Mouse (Mus musculus): ENCODE results near the gene Atg101.

Atg101 gene

DNA sequence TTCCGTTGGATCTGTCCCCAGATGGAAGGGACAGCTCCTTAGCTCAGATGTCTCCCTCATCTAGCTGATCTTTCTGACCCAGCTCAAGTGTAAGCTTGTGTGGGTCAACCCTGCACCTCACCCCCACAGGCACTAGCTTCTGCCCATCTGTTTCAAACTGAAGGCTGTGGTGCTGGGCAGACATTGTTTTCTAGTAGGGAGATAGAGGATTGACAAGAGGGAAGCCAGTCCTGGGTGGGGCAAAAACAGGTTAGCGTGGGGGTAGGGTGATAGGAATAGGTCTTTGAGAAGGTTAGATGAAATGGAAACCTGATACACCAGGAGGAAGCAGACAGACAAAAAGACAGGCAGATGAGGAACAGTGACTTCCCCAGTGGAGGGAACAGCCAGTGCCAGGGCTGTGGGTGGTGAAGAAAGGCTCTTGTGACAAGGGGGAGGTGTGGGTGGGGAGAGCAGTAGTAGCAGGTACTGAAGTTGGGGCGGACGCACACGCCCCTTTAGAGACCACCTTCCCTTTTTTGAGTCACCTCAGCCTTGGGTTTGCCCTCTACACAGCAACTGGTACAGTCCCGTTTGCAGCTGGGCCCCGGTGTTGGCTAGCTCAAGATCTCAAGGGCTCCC lies 28.1 kb upstream of the Atg101 start:
- no peak for DNase-seq

DNA sequence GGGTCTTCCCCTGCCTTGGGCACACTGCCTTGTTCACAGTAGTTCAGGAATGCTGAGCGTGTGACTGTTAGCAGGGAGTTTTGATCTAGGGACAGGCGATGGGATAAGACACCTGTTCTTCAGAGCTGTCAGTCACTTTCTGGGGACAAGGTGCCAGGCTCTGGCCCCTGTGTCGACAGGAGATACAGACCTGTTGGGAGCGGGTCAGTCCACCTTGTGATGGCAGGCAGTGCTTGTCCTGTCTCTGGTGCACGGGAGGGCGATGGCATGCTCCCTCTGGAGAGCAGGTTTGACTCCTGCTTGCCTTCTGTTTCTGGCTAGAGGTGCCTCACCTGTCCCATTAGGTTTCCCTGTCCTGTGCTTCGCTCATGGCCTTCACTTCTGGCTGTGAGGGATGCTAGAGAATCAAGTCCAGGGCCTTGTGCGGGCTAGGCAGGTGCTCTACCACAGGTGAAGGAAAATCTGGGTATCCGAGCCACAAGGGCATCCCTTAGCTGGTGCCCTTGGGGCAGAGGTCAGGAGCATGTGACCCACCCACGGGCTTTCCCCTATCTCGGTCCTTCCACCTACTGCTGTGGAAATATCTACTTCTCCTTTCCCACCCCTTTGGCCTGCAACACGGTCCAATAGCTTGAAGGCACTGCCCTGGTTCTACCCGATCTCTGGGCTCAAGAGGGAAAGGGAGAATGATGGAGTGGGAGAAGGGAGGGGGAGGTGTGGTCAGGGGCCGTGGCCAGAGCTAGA lies 27.4 kb upstream of the Atg101 start:
- no peak for DNase-seq

DNA sequence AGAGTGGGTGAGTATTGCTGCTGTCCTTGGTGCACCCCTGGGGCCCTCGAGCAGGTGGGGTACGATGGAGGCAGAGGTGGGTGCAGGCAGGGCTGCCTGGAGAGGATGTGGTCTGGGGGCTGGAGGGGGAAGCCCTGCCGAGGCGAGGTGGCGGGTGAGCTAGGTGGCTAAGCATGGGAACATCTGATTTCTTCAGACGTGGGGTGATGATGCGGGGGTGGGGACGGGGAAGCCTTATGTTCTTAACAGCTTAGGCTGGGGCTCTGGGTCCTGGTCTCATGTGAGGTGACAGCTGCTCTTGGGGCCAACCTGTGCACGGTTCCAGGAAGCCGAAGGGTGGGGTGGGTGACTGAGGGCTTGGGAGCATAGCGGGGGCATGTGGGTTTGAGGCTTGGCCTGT lies 25.7 kb upstream of the Atg101 start:
- no peak for DNase-seq

DNA sequence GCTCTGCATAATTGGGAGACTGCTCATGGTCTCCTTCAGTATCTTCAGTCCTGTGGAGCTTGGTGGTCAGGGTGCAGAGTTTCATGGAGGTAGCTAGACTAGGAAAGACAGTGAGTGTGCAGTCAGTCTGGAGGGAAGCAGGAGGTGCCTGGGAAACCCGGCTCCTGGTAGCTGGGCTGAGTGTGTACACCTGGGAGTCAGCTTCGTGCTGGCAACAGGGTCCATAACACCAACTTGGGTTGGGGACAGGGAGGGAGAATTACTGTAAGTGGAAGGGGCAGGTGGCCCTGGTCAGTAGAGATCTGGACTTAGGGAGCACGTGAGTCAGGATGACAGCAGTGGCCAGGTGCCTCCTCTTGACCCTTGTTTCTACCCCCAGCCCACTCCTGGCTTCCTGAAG lies 24.1 kb upstream of the Atg101 start:
- DNase-seq, result no peak

DNA sequence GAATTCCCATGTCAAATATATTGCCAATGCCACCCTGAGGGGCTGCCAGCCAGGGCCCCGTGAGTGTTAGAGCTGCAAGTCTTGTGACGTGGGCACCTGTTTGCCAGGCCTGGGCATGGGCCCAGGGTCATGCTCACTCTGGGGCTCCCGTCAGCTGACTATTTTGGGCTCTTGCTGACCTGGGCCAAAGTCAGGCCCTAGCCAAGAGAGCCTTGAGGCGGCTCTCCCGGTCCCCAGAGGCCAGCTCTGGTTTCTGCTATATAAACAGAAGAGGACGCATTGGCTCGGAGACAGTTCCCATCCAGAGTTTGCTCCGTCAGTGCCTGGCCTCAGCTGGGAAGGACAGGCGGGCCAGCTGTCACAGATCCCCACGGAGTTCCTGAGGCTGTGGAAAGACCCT lies 23.7 kb upstream of the Atg101 start:
- DNase-seq, result peak; percentile 65

DNA sequence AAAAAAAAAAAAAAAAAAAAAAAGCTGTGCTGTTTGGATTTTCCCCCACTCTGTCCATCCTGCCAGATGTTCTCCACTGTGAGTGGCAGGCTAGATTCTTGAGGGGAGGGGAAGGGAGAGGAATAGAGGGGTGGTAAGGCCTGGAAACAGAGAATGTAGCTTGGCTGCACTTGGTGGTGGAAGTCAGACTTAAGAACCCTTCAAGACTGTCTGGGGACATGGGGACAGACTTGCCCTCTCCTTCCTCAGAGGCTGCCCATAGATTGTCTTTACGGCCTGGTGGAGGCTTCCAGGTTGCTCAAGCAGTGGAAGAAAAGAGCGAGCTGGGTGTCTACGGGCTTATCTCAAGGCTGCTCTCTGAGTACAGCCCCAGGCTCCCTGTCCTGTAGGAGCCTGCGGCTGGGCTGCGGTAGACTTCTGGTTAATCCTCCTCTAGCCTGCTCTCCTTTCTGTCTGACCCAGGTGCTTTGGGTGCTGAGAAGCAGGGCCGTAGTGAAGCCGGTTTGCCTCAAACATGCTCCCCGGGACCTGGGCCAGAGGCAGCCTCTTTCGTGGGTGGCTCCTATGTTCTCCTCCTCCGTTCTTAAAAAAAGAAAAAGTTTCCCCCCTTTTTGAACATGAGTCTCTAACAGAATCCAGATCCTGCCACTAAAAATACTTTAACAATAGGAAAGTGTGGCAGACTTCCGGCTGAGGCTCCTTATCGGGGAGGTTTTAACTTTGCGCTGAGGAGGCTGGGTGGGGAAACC lies 23.0 kb upstream of the Atg101 start:
- no peak for DNase-seq

DNA sequence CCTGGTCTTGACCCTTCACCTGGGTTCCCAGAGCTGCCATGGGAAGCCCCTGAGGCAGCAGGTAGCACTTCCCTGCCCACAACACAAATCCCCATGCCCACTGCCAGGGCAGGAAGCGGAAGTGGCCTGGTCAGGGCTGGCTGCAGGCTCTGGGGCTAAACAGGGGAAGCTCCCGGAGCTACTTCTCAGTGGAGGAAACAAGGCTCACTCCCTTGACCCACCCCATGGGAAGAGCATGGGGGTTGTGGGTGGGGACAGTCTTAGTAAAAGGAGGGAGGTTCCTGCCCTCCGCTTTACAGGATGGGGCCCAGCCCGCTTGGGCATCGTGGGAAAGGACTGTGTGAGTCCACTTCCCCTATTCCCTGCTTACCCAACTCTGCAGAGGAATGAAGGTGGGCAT lies 21.6 kb upstream of the Atg101 start:
- DNase-seq, result peak; percentile 50

DNA sequence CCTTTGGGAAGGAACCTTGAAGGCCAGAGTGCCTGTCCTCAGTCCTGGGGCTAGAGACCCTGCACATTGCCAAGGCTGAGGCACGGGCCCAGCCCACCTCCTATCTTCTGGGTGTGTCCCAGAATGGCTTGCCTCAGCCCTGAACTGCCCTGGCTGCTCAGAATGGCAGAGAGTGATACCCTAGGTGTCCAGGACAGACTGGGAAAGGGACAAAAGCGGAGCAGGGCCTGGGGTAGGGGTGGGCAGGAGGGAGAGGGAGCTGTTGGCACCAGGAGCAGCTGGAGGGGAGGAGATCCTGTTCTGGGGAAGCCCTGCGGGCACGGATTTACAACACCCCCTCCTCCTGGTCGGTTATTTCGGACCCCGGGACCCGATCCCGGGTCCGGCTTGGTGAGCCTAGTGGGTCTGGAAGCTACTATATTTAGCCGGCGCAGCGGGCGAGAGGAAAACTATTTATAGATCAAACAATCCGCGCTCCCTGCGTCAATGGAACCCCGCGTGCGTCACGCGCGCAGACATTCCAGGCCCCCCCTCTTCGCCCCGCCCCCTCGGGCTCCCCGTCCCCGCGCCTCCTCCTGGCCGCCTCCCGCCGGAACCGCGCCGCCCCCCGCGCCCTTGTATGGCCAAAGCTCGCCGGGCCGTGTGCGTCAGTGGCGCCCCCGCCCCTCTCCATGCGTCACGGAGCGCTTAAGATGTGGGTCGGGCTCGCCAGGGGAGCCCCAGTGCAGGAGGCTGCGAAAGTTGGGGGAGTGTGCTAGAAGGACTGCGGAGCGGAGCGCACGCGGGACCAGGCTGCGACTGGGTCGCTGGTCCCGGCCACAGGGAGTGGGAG lies 17.7 kb upstream of the Atg101 start:
- peak; percentile 98 for DNase-seq

DNA sequence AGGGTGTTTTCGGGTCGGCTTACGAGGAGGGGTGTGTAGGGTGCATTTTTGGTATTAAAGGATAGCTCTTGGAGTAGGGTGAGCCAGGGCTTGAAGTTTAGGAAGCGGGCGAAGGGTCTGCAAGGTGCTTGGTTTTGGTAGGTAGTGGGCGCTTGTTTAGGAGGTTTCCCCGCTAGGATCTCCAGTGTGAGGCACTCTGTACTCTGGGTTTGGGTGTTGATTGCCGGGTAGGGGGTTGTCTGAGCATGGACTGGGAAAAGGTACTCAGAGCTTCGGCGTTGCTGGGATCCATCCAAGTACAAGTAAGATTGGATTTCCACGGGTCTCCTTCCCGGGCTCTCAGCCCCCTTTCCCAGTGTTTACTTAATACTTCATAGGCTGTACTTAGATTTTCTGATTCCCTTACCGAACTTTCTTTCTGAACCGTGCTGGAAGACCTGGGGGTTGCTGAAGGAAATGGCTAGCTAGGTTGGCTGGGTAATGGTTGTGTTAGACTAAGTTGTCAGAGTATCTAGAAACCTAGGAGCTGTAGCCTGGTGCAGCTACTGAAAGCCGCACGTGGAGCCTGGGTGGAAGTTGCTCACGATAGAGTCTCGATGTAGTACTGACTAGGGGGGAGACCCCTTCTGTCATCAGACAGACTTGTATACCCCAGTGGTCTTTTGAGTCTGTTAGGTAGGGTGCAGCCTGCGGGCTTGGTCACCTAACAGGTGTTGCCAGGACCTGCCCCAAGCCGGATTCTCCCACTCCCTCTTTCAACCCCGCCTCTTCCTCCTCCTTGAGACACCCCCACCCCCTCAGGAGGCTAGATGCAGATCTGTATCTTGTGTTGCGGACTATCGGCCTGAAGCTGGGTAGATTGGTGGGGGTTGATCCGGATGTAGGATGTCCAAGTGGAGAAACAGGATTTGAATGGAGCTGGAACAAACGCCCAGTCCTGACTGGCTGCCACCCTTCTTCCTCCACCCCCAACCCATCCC lies 16.7 kb upstream of the Atg101 start:
- peak; percentile 46 for DNase-seq

DNA sequence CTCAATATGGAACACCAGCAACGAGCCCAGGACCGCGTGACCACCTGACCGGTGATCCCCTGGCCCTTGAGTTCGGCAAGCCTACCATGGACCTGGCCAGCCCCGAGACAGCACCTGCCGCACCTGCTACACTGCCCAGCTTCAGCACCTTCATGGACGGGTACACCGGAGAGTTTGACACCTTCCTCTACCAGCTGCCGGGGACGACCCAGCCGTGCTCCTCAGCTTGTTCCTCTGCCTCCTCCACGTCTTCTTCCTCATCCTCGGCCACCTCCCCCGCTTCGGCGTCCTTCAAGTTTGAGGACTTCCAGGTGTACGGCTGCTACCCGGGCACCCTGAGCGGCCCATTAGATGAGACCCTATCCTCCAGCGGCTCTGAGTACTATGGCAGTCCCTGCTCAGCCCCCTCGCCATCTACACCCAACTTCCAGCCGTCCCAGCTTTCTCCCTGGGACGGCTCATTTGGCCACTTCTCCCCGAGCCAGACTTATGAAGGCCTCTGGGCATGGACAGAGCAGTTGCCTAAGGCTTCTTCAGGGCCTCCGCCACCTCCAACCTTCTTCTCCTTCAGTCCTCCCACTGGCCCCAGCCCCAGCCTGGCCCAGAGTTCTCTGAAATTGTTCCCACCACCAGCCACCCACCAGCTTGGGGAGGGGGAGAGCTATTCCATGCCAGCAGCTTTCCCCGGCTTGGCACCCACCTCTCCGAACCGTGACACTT lies 13.8 kb upstream of the Atg101 start:
- no peak for DNase-seq

DNA sequence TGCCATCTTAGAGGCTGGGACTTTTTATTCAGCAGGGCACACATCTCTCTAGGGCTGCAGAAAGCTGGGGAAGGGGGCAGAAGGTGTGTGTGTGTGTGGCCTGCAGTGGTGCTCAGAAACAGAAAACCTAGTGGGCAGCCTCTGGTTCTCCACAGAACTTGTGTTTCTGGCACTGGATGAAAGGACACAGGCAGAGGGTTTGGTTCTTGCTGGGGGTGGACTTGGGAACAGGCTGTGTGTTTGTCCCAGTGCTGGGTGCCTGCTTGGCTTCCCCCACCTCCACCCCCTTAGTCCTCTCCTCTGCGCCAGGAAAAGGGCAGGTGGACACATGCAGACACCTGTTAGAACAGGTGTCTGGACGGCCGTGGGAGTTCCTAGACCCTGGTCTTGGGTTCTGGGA lies 13.0 kb upstream of the Atg101 start:
- no peak for DNase-seq

DNA sequence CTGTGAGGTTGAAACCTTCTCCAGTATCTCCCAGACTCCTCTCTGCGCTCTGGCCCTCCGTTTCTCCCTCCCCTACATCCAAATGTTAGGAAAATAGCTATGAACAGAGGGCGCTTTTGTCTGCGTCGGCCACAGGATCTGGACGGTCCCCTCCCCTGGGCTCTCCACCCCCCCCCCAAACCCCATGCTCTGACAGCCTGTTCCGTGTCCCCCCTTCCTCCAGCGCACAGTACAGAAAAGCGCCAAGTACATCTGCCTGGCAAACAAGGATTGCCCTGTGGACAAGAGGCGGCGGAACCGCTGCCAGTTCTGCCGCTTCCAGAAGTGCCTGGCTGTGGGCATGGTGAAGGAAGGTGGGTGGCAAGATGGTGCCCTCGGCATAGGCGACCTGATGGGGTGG lies 12.6 kb upstream of the Atg101 start:
- no peak for DNase-seq

DNA sequence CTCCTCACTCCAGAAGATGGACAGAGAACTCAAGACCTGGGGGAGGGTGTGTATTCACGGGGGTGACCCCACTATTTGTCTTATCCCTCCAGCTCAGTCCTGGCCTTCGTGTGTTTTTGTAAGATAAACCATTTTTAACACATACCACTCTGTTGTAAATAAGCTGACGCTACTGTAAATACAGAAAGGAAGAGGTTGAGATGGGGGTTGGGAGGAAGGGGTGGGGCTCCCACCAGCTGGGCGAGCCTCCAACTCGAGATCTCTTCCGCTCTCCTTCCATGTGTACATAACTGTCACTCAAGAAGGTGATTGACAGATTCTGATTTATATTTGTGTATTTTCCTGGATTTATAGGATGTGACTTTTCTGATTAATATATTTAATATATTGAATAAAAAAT lies 9.7 kb upstream of the Atg101 start:
- DNase-seq, result no peak

DNA sequence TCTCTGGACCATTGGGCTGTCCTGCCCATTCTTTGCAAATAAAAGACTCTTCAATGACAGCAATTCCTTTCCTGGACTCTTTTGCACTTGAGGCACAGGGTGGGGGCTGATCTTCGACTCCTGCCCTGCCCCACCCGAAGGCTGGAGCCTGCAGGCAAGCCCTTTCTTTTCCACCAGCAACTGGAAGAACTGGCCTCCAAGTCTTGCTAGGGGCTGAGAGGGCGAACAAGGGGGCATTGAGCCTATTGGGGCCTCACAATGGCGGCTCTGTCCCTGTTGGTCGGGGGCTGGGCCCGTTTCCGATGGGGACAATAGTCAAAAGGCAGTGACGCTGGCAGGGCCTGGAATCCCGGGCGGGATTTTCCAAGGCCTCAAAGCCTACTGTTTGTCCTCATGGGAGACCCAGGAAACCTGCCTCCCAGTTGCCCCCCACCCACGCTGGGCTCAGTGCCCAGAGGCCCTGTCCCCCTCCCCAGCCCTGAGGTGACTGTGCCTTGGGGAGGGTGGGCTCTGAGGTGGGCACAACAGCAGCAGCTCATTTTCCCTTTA lies 6.6 kb upstream of the Atg101 start:
- no peak for DNase-seq

DNA sequence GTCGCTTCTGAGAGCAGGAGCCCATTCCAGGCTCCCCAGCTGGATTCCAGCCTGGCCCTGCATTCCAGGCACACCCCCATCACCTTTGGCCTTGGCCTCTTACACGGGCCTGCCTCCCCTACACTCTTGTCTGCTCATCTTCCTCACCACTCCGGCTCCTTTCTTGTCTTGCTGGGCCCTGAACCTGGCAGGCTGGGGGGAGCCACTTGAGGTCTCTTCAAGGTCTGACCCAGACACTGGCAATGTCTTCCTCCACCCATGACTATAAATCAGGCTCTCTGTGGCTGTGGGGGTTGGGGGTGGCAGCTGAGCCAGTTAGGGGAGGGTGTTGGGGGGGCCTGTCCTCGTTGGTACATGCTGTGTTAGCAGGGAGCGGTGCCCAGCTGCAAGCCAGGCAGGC lies 5.5 kb upstream of the Atg101 start:
- no peak for DNase-seq

DNA sequence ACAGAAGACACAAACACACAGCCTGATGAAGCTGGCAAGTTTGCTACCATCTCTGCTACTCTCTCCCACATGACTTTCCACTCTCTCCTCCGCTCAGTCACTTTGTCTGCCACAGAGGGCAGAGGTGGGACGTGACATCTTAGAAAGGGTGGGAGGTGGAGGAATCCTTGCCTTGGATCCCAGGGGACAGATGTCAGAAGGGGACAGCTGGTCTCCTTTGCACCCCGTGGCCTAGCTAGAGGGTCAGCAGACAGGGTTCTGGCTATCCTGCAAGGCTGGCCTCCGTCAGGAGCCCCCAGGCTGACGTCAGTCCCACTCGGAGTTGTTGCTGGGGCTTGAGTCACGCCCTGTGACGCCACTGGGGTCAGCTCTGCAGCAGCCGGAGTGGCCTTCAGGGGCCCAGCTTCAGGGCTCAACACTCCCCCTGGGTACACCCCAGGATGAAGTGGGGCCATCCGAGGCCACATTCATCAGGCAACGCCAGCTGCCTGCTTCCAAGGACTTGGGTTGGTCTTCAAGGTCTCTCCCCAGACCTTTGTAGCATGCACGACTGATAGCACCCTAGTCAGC lies 4.6 kb upstream of the Atg101 start:
- no peak for DNase-seq

DNA sequence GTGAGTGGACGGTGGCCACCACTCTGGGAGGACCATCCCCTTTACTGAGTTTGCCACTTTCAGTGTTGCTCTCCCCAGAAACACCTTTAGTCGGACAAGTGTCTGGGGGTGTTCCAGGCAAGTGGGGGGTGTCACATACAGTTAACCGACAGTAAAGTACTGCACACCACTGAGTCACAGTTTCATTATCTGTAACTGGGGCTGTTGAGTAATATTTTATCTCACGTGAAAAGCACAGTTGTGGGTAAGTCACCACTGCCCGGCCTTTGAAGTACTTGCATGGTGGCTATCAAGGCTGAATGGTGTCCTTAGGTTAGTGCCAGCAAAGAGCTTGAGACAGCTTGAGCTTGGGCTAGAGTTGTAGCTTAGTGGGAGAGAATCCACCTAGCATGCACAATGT lies 1.6 kb upstream of the Atg101 start:
- no peak for DNase-seq

DNA sequence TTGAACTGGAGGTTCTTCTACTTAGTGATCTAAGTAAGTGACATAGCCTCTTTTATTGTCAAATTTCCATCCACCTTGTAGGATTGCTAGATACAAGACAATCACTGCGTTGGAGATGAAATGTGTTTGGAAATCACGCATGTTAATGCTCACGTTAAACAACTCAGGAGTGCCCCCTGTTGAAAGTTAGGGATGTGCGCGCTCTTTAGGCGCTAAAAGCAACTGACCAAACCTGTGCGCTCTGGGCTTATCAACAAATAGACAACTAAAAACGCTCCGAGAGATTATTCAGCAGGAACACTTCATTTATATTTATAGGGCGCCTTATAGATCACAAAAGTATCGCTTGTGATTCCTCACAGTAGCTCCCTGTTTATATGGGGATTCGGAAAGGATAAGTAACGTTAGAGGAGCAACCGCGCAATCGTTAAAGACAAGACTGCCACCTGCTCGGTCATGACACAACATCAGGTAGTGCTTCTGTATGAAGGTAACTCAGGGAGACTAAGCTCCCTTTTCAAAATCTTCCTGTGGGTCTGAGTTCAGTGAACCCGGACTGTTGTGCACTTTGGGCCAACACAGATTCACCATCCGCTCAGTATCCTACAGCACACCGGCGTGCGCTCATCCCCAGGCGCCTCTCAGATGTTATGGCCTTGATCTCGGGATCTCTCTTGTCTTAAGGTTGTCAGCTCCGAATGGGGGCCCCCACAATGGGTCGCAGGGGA lies 725 bp upstream of the Atg101 start:
- peak; percentile 76 for DNase-seq

DNA sequence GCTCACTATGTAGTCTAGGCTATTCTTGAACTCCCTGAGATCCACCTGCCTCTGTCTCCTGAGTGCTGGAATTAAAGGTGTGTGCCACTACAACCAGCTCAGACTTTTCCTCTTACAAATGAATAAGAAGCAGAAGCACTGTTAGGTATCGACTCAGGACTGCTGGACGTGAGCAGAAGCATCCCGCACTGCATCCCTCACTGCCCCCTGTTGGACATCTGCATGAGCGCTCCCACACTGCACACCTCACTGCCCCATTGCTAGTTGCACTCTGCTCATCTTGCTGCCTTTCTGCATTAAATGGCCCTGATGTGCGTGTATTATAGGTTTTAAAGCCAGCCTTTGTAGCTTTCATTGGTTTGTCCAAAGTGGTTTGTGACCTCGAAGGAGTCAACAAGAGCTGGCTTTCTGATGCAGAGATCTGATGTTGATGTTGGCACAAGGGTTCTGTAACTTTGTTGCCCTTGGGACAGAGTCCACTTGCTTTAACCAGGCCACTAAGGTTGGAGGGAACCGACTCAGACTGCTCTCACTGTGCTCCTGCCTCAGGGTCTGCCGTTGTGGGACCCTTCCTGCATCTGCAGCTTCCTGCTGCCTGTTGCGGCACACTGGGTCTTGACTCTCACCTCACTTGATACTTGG lies 2.2 kb downstream of the Atg101 start:
- DNase-seq, result peak; percentile 46
